Mouse (Mus musculus) layer of hippocampus, postnatal 36 days (tissue): ENCODE data around the gene Egln3. TPM values are rescaled to one million over a fixed set of nuclear protein-coding genes. Genes with fewer than 3 reads are reported as not detected.

ENCODE experiments used
- DNase-seq, 2 experiments: peaks; one replicate each; pipeline ENCODE4 v3.0.0; 2022
- total RNA-seq, 2 experiments: library from RNA; stranded (reverse); gene quantifications; 2 replicates each; pipeline ENCODE4 v1.2.3; 2021

Gene Egln3
- total RNA-seq, 2 experiments from 2014 or later, result 4.9 to 5.2 TPM

DNA sequence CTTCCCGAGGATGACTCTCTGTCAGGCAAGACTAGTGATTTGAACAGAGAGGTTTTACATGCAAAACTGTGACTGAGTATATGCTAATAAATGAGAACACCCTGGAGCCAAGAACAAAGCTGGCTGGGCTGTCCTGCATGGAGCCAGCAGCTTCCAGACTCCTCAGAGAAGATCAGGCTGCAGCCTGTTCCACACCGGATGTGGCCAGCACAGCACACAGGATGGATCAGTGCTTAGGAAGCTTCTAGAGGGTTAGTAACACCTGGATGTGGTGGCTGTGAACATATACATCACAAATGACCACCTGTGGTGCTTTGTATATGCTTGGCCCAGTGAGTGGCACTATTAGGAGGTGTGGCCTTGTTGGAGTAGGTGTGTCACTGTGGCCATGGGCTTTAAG, 43.4 kb downstream of the Egln3 start:
- no peak for DNase-seq

DNA sequence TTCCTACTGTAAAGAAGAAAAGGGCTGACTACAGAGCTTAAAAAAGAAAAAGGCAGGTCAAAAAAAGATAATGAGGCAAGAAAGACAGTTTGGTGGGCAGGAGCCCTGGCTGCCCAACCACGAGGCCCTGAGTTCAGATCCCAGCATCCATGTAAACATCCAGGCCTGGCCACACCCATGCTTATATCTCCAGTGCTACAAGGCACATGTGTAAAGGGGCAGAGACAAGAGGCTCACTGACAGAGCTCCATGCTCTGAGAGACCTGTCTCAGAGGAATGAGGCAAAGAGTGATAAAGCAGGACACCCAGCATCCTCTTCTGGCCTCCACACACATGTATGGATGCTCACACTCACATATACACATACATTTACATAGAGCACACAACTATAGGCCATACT, 48.9 kb downstream of the Egln3 start:
- no peak for DNase-seq

DNA sequence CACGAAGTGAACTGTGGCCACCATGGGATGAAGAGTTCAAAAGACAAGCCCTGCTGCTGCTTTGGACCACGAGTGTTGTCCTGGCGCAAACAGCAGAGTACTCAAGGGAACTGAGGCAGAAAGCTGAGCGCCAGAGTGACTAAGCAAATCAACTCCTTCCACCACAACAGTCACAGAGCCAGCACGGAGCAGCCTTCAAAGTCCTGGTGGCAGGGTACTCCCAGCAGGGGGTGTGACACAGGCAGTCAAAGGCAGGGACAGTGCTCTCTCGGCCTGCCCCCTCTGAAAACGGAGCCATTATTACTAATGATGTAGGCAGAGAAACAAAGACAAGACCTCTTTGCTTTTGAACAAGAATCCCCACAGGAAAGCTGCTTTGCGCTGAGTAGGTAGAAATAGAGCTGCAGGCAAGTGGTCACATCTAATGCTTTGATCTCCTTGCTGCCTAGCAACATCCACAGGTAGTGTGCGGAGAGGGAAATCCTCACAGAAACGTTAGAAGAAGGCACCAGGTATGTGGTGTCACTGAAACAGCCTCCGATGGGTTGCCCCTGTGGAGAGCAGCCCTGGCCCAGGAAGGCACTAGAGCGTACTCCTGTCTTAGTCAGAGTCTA, 56.6 kb downstream of the Egln3 start:
- DNase-seq, result no peak
